Mouse (Mus musculus) spleen, adult 2 months (tissue): ENCODE data around the gene Gstt1.

Experiments
- CTCF ChIP-seq: fragments of 200-500 bp; IDR thresholded peaks from 2 replicates; pipeline ENCODE4 v1.5.1; 2011; ENCODE audit warnings: mild to moderate bottlenecking, inconsistent platforms; ENCODE audit not compliant: insufficient read depth, insufficient read length, insufficient replicate concordance; ENCODE audit errors: extremely low read depth
- POLR2A ChIP-seq: fragments of 200-500 bp; IDR thresholded peaks from 2 replicates; pipeline ENCODE4 v1.6.1; 2011; ENCODE audit warnings: low read depth, low read length, inconsistent platforms

GRCm38 (mm10) chr10:75832272-75832895 lies 34.0 kb upstream of the Gstt1 start:
- TF ChIP-seq CTCF = peak; percentile 69; the same call in 1 of the 2 replicates
- TF ChIP-seq POLR2A = no peak
